Mouse (Mus musculus): ENCODE measurements around the gene Tcf7.

- TF ChIP-seq CTCF (IDR thresholded peaks at IDR 0.05) (no peak), POLR2A (IDR thresholded peaks at IDR 0.05; ENCODE audit: insufficient read depth, low read depth, low read length) (no peak)
Observed at GRCm38 (mm10) chr11:52213887-52214286, 68.9 kb downstream of the Tcf7 start, which contains the start of gene Olfr1371.

All from heart, adult 2 months (tissue).